Mouse (Mus musculus) kidney, embryonic 15.5 days (tissue): ENCODE results near the gene Arf3. TPM values are rescaled to one million over a fixed set of nuclear protein-coding genes. Genes with fewer than 3 reads are reported as not detected.
"Not testable (repeated sequence)": the region's sequence is repeated elsewhere in the genome, so short reads cannot be mapped to it uniquely, and the experiment has no call there.

ENCODE experiments used
- ATAC-seq: fragments of 200-750 bp; cut with Nextera tagmentation; replicated peaks from 2 replicates; pipeline ENCODE4 v1.8.0; 2017; ENCODE audit warnings: moderate TSS enrichment; ENCODE audit not compliant: low FRiP score
- H3K27ac ChIP-seq: fragments of 300-500 bp; sonication (generic); 2 replicates; pipeline ENCODE4 v1.5.1; 2015; ENCODE audit warnings: mild to moderate bottlenecking, inconsistent platforms
- H3K27me3 ChIP-seq: fragments of 300-500 bp; sonication (generic); 2 replicates; pipeline ENCODE4 v1.6.1; 2015; ENCODE audit warnings: inconsistent platforms
- H3K36me3 ChIP-seq: fragments of 300-500 bp; sonication (generic); 2 replicates; pipeline ENCODE4 v1.6.1; 2015; ENCODE audit warnings: inconsistent platforms
- H3K4me1 ChIP-seq: fragments of 300-500 bp; sonication (generic); 2 replicates; pipeline ENCODE4 v1.6.1; 2015; ENCODE audit warnings: inconsistent platforms
- H3K4me2 ChIP-seq: fragments of 300-500 bp; sonication (generic); 2 replicates; pipeline ENCODE4 v1.6.1; 2015; ENCODE audit warnings: moderate library complexity, mild to moderate bottlenecking, inconsistent platforms
- H3K4me3 ChIP-seq: fragments of 300-500 bp; sonication (generic); replicated peaks from 2 replicates; pipeline ENCODE4 v1.5.1; 2015; ENCODE audit warnings: mild to moderate bottlenecking, inconsistent platforms
- H3K9ac ChIP-seq: fragments of 300-500 bp; sonication (generic); 2 replicates; pipeline ENCODE4 v1.6.1; 2015; ENCODE audit warnings: mild to moderate bottlenecking, inconsistent platforms
- H3K9me3 ChIP-seq: fragments of 300-500 bp; sonication (generic); replicated peaks from 2 replicates; pipeline ENCODE4 v1.6.1; 2016; ENCODE audit warnings: inconsistent platforms
- WGBS: fragments of 180-500 bp; shearing (Covaris S2); methylation state at CpG from one replicate; pipeline ENCODE4 v1.1.7; 2015; ENCODE audit warnings: mixed read lengths; 5-methylcytosine and 5-hydroxymethylcytosine counted together
- polyA plus RNA-seq: library from polyadenylated mRNA; unstranded; fragments of >200 nt; fragmentation: Nextera tagmentation; extraction: Ambion mirVana; gene quantifications from 2 replicates; pipeline ENCODE4 v1.2.1, GENCODE M21; 2015

Gene Arf3
- 51.9 and 55.6 TPM in 2 replicates for polyA plus RNA-seq

DNA sequence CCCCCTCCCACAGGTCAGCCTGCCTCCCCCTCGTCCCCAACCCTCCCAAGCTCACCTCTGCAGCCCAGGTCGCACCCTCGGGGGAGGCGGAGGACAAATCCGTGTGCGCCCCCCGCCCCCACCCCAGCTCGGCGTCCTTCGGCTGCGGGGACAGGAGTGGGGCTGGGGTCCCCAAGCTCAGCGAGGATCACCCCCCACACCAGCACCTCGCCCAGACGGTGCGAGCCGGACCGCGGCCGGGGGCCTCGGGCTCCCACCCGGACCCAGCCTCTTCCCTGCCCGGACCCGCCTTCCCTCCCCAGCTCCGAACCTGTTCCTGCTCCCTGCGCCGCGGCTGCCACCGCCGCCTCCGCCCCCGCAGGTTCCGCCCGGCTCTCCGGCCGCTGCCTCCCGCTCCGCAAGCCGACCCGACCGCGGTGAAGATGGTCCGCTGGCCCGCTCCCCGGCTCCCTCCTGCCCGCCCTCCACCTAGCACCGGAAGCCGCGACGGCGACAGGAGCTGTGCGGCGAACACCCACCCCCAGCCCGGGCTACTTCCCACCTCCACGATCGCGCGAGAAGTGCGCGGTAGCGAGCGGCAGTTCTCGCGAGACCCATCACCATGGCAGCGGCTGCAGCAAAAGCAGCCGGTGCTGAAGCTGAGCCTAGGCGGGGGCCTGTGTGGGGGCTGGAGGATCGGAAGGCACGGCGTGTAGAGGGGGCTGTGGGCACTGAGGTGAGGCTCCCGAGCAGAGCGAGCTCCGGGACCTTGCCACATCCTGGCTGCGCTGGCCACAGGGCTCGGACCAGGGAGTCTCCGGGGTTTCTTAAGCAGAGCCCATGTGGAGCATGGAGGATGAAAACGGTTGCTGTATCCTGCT is at the start of gene Arf3:
Gene Arf3 (minus strand): TSS at position 545 of the 860 bp plus-strand sequence.
- Histone ChIP-seq H3K9me3 (no peaks in the 10 kb centered on the region), H3K9ac (peak within 1 kb of the TSS; percentile 92), H3K4me2 (peak within 1 kb of the TSS; percentile 89), H3K4me1 (peaks cover 25% of the 10 kb centered on the region), H3K36me3 (peaks cover 29% of the 10 kb centered on the region), H3K4me3 (peak within 1 kb of the TSS; percentile 99), H3K27me3 (peaks cover 24% of the 10 kb centered on the region), H3K27ac (peak within 1 kb of the TSS; percentile 92)
- under 1% methylated on average over 74 of the region's 76 CpGs for WGBS
- ATAC-seq: peak; percentile 93

DNA sequence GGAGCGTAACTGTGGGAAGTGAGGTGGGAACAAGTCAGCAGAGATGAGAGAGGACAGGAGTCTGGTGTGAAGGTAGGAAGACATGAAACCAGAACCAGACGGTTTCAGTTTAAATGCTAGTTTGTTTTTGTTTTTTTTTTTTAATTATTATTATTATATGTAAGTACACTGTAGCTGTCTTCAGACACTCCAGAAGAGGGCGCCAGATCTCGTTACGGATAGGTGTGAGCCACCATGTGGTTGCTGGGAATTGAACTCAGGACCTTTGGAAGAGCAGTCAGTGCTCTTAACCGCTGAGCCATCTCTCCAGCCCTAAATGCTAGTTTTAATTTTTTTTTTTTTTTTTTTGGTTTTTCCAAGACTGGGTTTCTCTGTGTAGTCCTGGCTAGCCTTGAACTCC is 47.2 kb upstream of the Arf3 start:
- H3K4me2 ChIP-seq, H3K27ac ChIP-seq, H3K9me3 ChIP-seq, H3K9ac ChIP-seq, ATAC-seq, H3K4me3 ChIP-seq: not testable (repeated sequence)
- WGBS: 75% methylated on average over 6 of the region's 6 CpGs
- peaks cover 40% of the 10 kb centered on the region for H3K36me3 ChIP-seq
- H3K4me1 ChIP-seq: peaks cover 42% of the 10 kb centered on the region
- H3K27me3 ChIP-seq: peaks cover 56% of the 10 kb centered on the region

DNA sequence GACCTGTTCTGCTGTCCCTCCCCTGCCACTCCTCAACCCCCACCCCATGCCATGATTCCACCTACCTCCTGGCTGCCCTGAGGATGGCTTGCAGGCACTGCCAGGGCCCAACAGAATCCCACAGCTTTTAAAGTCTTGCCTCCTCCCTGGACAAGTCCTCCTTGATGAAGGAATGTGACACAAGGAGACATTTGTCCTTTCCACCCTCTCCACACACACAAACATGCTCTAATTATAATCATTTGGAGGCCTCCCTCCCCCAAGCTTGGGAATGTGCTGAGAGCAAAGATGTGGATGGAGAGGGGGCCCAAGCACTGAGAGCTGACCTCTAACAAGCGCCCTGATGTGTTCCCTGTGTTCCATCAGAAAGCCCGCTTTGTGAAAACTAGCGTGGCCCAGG is 46.4 kb upstream of the Arf3 start, which contains the start of gene Ddn:
Gene Ddn (minus strand): TSS at position 101 of the 400 bp plus-strand sequence.
- Histone ChIP-seq H3K27me3 (peaks cover 64% of the 10 kb centered on the region), H3K4me3 (peak within 1 kb of the TSS; percentile 46), H3K27ac (no peak within 1 kb of the TSS), H3K9ac (no peak within 1 kb of the TSS), H3K36me3 (peaks cover 32% of the 10 kb centered on the region), H3K4me2 (peak within 1 kb of the TSS; percentile 92), H3K9me3 (no peaks in the 10 kb centered on the region), H3K4me1 (peaks cover 48% of the 10 kb centered on the region)
- WGBS: 42% methylated on average over 3 of the region's 3 CpGs
- no peak for ATAC-seq

DNA sequence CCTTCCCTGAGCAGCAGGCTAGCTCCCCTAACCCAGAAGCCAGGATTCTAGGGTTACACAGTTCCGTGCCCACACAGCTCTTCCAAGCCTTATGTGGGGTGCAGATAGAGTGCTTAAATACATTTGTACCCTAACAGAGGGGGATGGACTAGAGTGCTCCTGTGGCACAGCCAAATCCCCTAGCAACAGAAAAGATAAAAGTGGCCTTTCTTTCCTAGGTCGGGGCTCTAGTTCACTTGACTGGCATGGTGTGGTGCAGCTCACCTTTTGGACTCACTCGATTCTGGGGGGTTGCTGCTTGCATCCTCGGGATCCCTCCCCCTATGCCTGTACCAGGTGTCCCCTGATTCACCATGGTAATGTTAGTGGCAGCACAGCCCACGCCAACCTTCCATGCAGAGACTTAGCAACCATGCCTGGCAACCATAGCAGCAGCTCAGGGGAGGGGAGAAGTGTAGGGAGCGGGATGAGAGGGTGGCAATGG is 45.7 kb upstream of the Arf3 start:
- WGBS: 10% methylated on average over 6 of the region's 6 CpGs
- H3K4me3 ChIP-seq: peak overlapping the region; percentile 46

DNA sequence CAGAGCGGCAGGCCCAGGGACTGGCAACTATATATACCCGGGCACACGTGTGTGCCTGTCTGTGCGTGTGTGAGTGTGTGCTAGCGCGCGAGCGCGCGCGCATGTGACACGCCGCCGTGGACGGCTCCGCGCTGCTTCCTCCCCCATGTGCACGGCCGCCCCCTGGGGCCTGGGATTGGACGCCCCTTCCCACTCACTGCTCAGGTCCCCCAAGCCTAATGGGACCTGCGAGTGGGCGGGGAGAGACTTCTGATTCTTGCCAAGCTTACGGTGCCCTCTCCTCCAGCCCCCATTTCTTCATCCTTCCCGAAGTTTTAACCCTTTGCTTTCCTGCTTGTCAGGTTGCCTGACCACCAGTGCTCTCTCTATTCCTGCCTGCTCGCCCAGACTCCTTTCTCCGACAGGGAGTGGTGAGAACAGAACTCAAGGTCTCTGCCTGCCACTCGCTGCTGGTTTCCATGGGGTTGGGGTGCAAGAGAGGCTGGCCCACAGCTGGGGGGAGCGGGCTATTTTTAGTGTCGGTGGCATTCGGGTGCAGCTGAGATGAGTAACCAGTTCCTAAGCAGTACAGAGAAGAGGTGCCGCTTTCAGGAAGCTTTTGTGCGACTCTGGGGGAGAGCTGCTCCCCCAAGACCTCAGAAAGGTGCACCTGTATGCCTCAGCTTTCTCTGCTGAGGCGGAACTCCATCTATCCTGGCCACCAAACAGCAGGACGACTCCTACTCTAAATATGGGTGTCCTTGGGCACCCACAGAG is 45.1 kb upstream of the Arf3 start:
- H3K27me3 ChIP-seq: peaks cover 77% of the 10 kb centered on the region
- peaks cover 19% of the 10 kb centered on the region for H3K36me3 ChIP-seq
- H3K9me3 ChIP-seq: no peaks in the 10 kb centered on the region
- peak overlapping the region; percentile 92 for H3K4me2 ChIP-seq
- H3K4me1 ChIP-seq: peaks cover 59% of the 10 kb centered on the region
- peak overlapping the region; percentile 21; the same call in 1 of the 2 replicates for H3K9ac ChIP-seq
- H3K27ac ChIP-seq: no peak overlapping the region
- H3K4me3 ChIP-seq: peak overlapping the region; percentile 46
- WGBS: under 1% methylated on average over 33 of the region's 34 CpGs
- ATAC-seq: no peak; the same call in 1 of the 2 replicates

More for the DNA sequence above, 45.7 kb upstream of the Arf3 start:
- Histone ChIP-seq H3K36me3 (peaks cover 25% of the 10 kb centered on the region), H3K4me2 (peak overlapping the region; percentile 92), H3K9ac (no peak overlapping the region), H3K27ac (no peak overlapping the region), H3K9me3 (no peaks in the 10 kb centered on the region), H3K4me1 (peaks cover 53% of the 10 kb centered on the region), H3K27me3 (peaks cover 71% of the 10 kb centered on the region)
- ATAC-seq: no peak

- no peak overlapping the region for H3K27ac ChIP-seq
- peak; percentile 17; the same call in 1 of the 2 replicates for ATAC-seq
- H3K4me2 ChIP-seq: peak overlapping the region; percentile 92
- 1% methylated on average over 58 of the region's 58 CpGs for WGBS
- H3K36me3 ChIP-seq: peaks cover 10% of the 10 kb centered on the region
- no peaks in the 10 kb centered on the region for H3K9me3 ChIP-seq
- peaks cover 60% of the 10 kb centered on the region for H3K4me1 ChIP-seq
- H3K4me3 ChIP-seq: peak overlapping the region; percentile 46
- peaks cover 87% of the 10 kb centered on the region for H3K27me3 ChIP-seq
- peak overlapping the region; percentile 21 for H3K9ac ChIP-seq
Measured at GRCm38 (mm10) chr15:98806809-98807770, 44.1 kb upstream of the Arf3 start.

- peak; percentile 16; the same call in 1 of the 2 replicates for ATAC-seq
- Histone ChIP-seq H3K27ac (no peak overlapping the region), H3K4me3 (peak overlapping the region; percentile 53), H3K4me2 (peak overlapping the region; percentile 92), H3K9ac (no peak overlapping the region), H3K9me3 (no peaks in the 10 kb centered on the region), H3K27me3 (peaks cover 95% of the 10 kb centered on the region), H3K4me1 (peaks cover 60% of the 10 kb centered on the region), H3K36me3 (peaks cover 6% of the 10 kb centered on the region)
- WGBS: 8% methylated on average over 30 of the region's 30 CpGs
Measured at GRCm38 (mm10) chr15:98806071-98806808, 43.2 kb upstream of the Arf3 start.

- H3K9ac ChIP-seq: peak overlapping the region; percentile 47
- peak overlapping the region; percentile 53 for H3K4me3 ChIP-seq
- ATAC-seq: peak; percentile 45
- peak overlapping the region; percentile 92 for H3K4me2 ChIP-seq
- WGBS: under 1% methylated on average over 64 of the region's 64 CpGs
- H3K27ac ChIP-seq: no peak overlapping the region
- no peaks in the 10 kb centered on the region for H3K9me3 ChIP-seq
- H3K27me3 ChIP-seq: peaks cover 100% of the 10 kb centered on the region
- H3K36me3 ChIP-seq: no peaks in the 10 kb centered on the region
- H3K4me1 ChIP-seq: peaks cover 56% of the 10 kb centered on the region
Measured at GRCm38 (mm10) chr15:98805324-98806040, 42.5 kb upstream of the Arf3 start.

- no peak for ATAC-seq
- WGBS: under 1% methylated on average over 32 of the region's 32 CpGs
Measured at GRCm38 (mm10) chr15:98804054-98804453, 41.0 kb upstream of the Arf3 start.

GRCm38 (mm10) chr15:98802926-98803325 is 39.9 kb upstream of the Arf3 start:
- WGBS: 4% methylated on average over 8 of the region's 8 CpGs

More at GRCm38 (mm10) chr15:98804054-98804453, 41.0 kb upstream of the Arf3 start:
- Histone ChIP-seq H3K4me3 (peak overlapping the region; percentile 17), H3K4me1 (peaks cover 56% of the 10 kb centered on the region), H3K9me3 (no peaks in the 10 kb centered on the region), H3K36me3 (no peaks in the 10 kb centered on the region), H3K27ac (no peak overlapping the region), H3K4me2 (peak overlapping the region; percentile 47), H3K9ac (no peak overlapping the region), H3K27me3 (peaks cover 100% of the 10 kb centered on the region)

More at GRCm38 (mm10) chr15:98802926-98803325, 39.9 kb upstream of the Arf3 start:
- no peak for ATAC-seq
- Histone ChIP-seq H3K27me3 (peaks cover 100% of the 10 kb centered on the region), H3K9me3 (no peaks in the 10 kb centered on the region), H3K4me2 (no peak overlapping the region), H3K4me1 (peaks cover 48% of the 10 kb centered on the region), H3K4me3 (no peak overlapping the region), H3K27ac (no peak overlapping the region), H3K9ac (no peak overlapping the region), H3K36me3 (no peaks in the 10 kb centered on the region)
